Mouse (Mus musculus): ENCODE results near the gene Comtd1.

The Comtd1 gene

GRCm38 (mm10) chr14:21802543-21803206, 46.1 kb downstream of the Comtd1 start:
- no peak for DNase-seq

DNA sequence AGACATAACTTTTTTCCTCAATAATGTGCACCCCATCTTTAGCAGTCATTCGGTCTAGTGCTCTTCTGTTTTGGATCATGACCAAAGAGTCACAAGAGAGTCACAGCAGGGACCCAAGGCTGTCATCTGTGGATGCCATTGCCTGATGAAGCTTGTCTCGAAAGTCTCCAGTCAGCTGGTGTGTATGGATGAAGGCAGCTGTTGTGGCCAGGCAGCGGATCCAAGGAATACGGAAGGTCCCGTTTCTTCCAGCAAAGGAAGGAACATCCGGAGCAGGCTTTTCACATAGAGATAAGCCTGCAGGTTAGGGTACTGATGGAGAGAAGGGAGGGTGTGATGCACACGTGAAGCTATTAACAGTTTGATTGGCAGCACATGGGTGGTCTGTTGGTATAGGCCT, 47.2 kb downstream of the Comtd1 start:
- DNase-seq: no peak

DNA sequence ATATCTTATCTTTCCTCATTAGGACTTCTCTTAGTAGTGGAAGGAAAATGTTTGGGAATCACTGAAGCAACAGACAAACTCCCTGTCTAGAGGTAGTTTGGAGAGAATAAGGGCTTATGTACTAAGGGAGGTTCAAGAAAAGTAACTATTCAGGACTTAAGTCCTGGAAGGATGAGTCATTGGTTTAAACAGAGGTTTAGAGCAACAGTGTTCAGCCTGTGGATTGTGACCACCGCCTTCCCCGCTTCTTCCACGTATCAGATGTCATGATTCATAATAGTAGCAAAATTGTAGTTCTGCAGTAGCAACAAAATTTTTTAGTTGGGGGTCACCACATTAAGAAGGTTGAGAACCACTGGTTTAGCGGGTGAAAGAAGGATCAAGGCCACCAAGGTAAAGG, 48.1 kb downstream of the Comtd1 start:
- DNase-seq: no peak

Measured in cerebellum, adult 9-11 months (tissue).